Mouse (Mus musculus) intestine, embryonic 16.5 days (tissue): ENCODE data around the gene Lrrc51. TPM values are rescaled to one million over a fixed set of nuclear protein-coding genes. Genes with fewer than 3 reads are reported as not detected.

Source experiments
- ATAC-seq: fragments of 200-750 bp; cut with Nextera tagmentation; 2 replicates; pipeline ENCODE4 v1.8.0; 2017; ENCODE audit warnings: moderate TSS enrichment, moderate library complexity
- H3K27ac ChIP-seq: fragments of 300-500 bp; sonication (generic); 2 replicates; pipeline ENCODE4 v1.5.1; 2014; ENCODE audit warnings: mild to moderate bottlenecking, low read length
- H3K27me3 ChIP-seq: fragments of 300-500 bp; sonication (generic); replicated peaks from 2 replicates; pipeline ENCODE4 v1.6.1; 2014; ENCODE audit warnings: low read length, control low read depth, mixed read lengths; ENCODE audit not compliant: control insufficient read depth, insufficient read depth
- H3K36me3 ChIP-seq: fragments of 300-500 bp; sonication (generic); 2 replicates; pipeline ENCODE4 v1.6.1; 2014; ENCODE audit warnings: low read length, control low read depth; ENCODE audit not compliant: control insufficient read depth, insufficient read depth
- H3K4me1 ChIP-seq: fragments of 300-500 bp; sonication (generic); 2 replicates; pipeline ENCODE4 v1.6.1; 2014; ENCODE audit warnings: low read length, control low read depth, mixed read lengths; ENCODE audit not compliant: control insufficient read depth, insufficient read depth
- H3K4me2 ChIP-seq: fragments of 300-500 bp; sonication (generic); 2 replicates; pipeline ENCODE4 v1.6.1; 2014; ENCODE audit warnings: low read depth, low read length, control low read depth
- H3K4me3 ChIP-seq: fragments of 300-500 bp; sonication (generic); 2 replicates; pipeline ENCODE4 v1.5.1; 2014; ENCODE audit warnings: mild to moderate bottlenecking, low read length
- H3K9ac ChIP-seq: fragments of 300-500 bp; sonication (generic); 2 replicates; pipeline ENCODE4 v1.6.1; 2014; ENCODE audit warnings: low read depth, low read length
- H3K9me3 ChIP-seq: fragments of 300-500 bp; sonication (generic); 2 replicates; pipeline ENCODE4 v1.6.1; 2016; ENCODE audit warnings: low read length, control low read depth; ENCODE audit not compliant: control insufficient read depth
- WGBS: fragments of 180-500 bp; shearing (Covaris S2); extraction: QIAGEN DNeasy Blood & Tissue Kit; methylation state at CpG from one replicate; pipeline ENCODE4 v1.1.7; 2014; 5-methylcytosine and 5-hydroxymethylcytosine counted together
- polyA plus RNA-seq: library from polyadenylated mRNA; unstranded; fragments of >200 nt; fragmentation: Nextera tagmentation; extraction: Ambion mirVana; gene quantifications from 2 replicates; pipeline ENCODE4 v1.2.1, GENCODE M21; 2015

Lrrc51 gene
- polyA plus RNA-seq, 1 experiment from 2014 or later: 10.1 TPM

DNA sequence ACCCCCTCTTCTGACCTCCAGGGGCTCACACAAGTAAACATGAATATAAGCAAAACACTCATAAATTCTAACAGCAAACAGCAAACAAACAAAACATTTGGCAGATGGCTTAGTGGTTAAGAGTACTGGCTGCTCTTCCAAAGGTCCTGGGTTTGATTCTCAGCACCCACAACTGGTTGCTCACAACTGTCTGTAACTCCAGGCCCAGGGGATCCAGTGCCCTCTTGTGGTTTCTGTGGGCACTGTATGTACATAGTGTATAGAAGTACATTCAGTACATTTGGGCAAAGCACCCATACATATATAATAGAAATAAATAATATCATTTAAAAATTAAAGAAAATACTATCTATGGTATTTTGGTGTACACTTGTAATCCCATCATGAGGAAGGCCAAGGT lies 30.8 kb downstream of the Lrrc51 start:
- Histone ChIP-seq H3K27ac (no peak overlapping the region), H3K27me3 (no peaks in the 10 kb centered on the region), H3K4me1 (peaks cover 14% of the 10 kb centered on the region), H3K9me3 (no peaks in the 10 kb centered on the region), H3K4me2 (no peak overlapping the region), H3K4me3 (no peak overlapping the region), H3K36me3 (no peaks in the 10 kb centered on the region), H3K9ac (no peak overlapping the region)
- no peak for ATAC-seq

DNA sequence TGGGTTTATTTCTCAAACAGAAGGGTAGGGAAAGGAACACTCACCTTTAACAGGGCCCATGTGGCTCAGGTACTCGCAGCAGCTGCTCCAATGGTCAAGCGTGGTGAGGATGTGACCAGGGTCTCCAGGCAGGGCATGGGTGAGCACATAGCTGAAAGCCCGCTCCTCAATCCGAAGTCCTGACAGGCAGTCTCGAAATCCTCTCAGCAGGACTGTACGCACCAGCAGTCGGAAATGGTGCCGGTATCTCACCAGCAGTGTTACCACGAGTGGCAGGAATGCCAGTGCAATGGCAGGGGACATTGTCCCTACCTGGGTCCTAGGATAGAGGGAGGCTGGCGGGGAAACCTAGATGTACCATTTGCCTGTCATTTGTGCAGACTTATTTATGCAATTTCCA lies 31.7 kb downstream of the Lrrc51 start:
- Histone ChIP-seq H3K27me3 (no peaks in the 10 kb centered on the region), H3K9me3 (no peaks in the 10 kb centered on the region), H3K36me3 (no peaks in the 10 kb centered on the region), H3K9ac (no peak overlapping the region), H3K4me3 (no peak overlapping the region), H3K4me2 (no peak overlapping the region), H3K4me1 (peaks cover 9% of the 10 kb centered on the region), H3K27ac (no peak overlapping the region)
- no peak for ATAC-seq
- WGBS: 93% methylated on average over 10 of the region's 10 CpGs

DNA sequence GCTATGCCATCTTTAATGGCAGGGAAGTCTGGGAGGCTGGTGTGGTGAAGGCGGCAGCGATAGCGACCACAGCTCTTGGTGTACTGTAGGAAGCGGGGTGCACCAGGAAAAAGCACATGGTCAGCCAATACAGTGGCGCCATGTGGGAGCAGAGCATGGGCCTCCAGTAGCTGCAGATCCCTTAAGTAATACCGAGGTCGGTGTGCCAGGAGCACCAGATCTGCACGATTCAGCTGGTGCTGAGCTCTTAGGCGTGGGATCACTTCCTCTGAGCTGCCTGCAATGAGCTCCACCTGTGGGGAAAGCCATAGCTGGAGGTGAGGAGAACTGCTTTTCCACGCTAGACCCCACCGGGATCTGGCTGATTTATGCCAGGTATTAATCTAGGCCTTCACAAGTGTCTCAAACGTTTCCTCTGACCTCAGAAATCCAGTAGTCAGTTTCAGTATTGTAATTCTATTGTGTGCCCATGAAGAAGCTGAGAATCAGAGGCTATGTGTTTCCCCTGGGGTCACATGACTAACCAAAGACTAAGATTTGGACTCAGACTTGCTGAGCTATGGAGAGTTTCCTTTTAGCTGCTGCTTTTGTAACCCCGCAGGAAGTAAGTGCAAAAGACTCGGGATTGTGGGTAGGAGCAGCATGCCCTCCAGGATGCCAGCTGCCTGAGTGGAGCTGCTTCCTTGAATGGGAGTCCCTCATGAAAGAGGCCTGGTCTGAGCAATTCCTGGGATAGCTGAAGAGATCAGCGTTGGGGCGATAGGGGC lies 33.2 kb downstream of the Lrrc51 start:
- Histone ChIP-seq H3K9me3 (no peaks in the 10 kb centered on the region), H3K9ac (peak overlapping the region; percentile 14; the same call in 1 of the 2 replicates)
- 93% methylated on average over 16 of the region's 16 CpGs for WGBS

DNA sequence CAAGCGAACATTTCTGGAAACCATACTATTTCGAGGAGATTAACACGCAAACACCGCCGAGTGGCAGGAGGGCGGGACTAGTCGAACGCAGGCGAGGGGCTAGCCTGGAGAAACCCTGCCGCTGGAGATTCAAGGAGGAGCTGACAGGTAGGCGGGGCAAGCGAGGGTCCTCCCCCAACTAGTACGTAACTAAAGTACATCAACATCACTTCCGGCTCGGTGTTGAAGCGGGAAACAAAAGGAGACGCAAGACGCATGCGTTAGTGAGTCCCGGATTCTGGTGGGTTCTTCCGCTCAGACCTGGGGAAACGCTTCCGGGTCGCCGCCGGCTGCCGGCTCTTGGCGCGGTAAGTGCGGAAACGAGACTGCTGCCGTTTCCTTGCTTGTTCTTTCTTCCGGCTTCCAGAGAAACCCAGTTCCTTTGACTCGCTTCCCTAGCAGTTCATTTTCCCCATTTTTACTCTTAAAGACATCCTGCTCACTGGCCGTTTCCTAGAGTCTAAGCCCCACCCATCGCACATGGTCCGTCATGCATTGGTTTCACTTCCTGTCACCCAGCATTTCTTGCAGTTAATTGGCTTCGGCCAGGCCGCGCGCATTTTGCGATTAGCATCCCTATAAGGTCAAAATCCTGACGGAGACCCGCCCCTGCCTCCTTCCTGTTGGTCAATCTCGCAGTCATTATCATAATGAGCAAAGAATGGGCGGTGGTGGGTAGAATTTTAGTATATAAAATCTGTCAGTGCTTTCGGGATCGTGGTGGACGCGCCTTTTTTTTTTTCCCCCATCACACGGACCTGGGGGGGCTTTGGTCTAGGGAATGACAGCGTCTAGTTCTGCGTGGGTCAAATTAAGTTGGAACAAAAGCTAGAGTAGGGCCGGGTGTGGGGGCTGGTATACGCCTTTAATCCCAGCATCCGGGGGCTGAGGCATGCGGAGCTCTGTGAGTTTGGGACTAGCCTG lies 37.3 kb downstream of the Lrrc51 start:
- ATAC-seq: peak; percentile 99
- H3K4me3 ChIP-seq: peak overlapping the region; percentile 67
- H3K27ac ChIP-seq: peak overlapping the region; percentile 87
- no peaks in the 10 kb centered on the region for H3K27me3 ChIP-seq
- H3K36me3 ChIP-seq: no peaks in the 10 kb centered on the region
- no peaks in the 10 kb centered on the region for H3K9me3 ChIP-seq
- H3K4me2 ChIP-seq: peak overlapping the region; percentile 61
- WGBS: under 1% methylated on average over 57 of the region's 57 CpGs
- H3K9ac ChIP-seq: peak overlapping the region; percentile 69
- no peaks in the 10 kb centered on the region; the same call in 1 of the 2 replicates for H3K4me1 ChIP-seq

More for the DNA sequence above, 33.2 kb downstream of the Lrrc51 start:
- no peak overlapping the region for H3K4me3 ChIP-seq
- peaks cover 4% of the 10 kb centered on the region for H3K4me1 ChIP-seq
- no peak overlapping the region for H3K4me2 ChIP-seq
- ATAC-seq: no peak
- H3K27ac ChIP-seq: no peak overlapping the region
- H3K36me3 ChIP-seq: no peaks in the 10 kb centered on the region
- no peaks in the 10 kb centered on the region for H3K27me3 ChIP-seq

DNA sequence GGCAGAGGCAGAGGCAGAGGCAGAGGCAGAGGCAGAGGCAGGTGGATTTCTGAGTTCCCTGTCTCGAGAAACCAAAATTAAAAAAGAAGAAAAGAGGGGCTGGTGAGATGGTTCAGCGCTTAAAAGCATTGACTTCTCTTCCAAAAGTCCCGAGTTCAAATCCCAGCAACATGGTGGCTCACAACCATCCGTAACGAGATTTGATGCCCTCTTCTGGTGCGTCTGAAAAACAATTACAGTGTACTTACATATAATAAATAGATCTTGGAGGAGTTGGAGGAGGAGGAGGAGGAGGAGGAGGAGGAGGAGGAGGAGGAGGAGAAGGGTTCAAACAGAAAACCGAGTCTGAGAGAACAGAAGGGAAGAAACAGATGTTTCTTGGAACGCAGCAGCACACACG lies 38.0 kb downstream of the Lrrc51 start:
- Histone ChIP-seq H3K4me3 (peak overlapping the region; percentile 67), H3K36me3 (no peaks in the 10 kb centered on the region), H3K4me2 (peak overlapping the region; percentile 39), H3K27me3 (no peaks in the 10 kb centered on the region), H3K9ac (peak overlapping the region; percentile 60), H3K9me3 (no peaks in the 10 kb centered on the region), H3K4me1 (no peaks in the 10 kb centered on the region; the same call in 1 of the 2 replicates), H3K27ac (peak overlapping the region; percentile 56)
- ATAC-seq: peak; percentile 4
- 30% methylated on average over 9 of the region's 9 CpGs for WGBS

DNA sequence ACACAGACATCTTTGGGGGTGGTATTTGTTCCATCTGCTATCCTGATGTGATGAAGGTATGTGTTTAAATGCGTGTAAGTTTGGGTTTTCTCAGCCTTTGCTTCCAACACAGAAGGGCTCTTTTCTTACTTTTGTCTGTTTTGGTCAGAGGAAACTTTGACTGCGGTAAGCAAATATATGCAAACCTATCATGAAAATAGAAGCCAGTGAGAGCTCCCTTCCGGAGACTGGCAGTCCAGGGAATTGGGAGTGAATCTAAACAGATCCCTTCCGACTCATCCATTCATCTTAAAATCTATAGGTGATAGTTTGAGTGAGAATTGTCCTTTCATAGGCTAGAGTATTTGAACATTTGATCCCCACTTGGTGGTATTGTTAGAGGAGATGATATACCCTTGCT lies 45.2 kb downstream of the Lrrc51 start:
- H3K4me3 ChIP-seq: no peak overlapping the region
- no peak overlapping the region for H3K4me2 ChIP-seq
- no peak for ATAC-seq
- no peaks in the 10 kb centered on the region for H3K4me1 ChIP-seq
- no peak overlapping the region for H3K9ac ChIP-seq
- WGBS: 84% methylated on average over 4 of the region's 4 CpGs
- H3K9me3 ChIP-seq: no peaks in the 10 kb centered on the region
- H3K27me3 ChIP-seq: no peaks in the 10 kb centered on the region
- no peaks in the 10 kb centered on the region for H3K36me3 ChIP-seq
- H3K27ac ChIP-seq: no peak overlapping the region

DNA sequence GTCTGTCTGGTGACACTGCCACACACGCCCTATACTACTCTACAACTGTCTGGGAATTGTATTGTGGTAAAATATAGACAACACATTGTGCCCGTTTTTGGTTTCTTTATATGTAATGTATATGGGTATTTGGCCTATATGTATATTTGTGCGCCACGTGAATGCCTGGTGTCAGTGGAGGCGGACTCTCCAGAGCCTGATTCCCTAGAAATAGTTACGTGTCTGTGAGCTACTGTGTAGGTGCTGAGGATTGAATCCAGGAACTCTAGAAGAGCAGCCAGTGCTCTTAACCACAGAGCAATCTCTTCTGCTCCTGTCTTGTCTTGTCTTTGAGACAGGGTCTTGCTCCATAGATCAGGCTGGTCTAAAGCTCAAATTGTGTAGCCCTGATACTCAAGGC lies 47.4 kb downstream of the Lrrc51 start:
- H3K9ac ChIP-seq: no peak overlapping the region
- WGBS: 88% methylated on average over 6 of the region's 6 CpGs
- no peak for ATAC-seq

DNA sequence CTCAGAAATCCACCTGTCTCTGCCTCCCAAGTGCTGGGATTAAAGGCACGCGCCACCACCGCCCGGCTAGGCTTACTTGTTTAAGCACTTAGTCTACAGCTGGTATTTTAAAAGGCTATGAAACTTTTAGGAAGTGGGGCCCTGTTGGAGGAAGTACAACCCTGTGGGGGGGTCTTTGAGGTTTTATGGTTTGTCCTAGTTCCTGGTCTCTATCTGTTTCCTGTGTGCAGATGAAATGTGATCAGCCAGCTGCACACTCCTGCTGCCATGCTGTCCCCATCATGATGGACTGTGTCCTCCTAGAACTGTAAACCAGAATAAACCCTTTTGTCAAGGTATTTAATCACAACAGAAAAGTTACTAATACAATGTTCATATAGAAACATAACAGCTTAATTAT lies 49.5 kb downstream of the Lrrc51 start:
- no peaks in the 10 kb centered on the region for H3K27me3 ChIP-seq
- no peak overlapping the region for H3K4me3 ChIP-seq
- no peak overlapping the region for H3K9ac ChIP-seq
- WGBS: 97% methylated on average over 4 of the region's 4 CpGs
- no peaks in the 10 kb centered on the region for H3K4me1 ChIP-seq
- H3K27ac ChIP-seq: no peak overlapping the region
- no peaks in the 10 kb centered on the region for H3K36me3 ChIP-seq
- ATAC-seq: no peak
- H3K9me3 ChIP-seq: no peaks in the 10 kb centered on the region
- H3K4me2 ChIP-seq: no peak overlapping the region

More for the DNA sequence above, 47.4 kb downstream of the Lrrc51 start:
- no peak overlapping the region for H3K4me2 ChIP-seq
- H3K27ac ChIP-seq: no peak overlapping the region
- no peak overlapping the region for H3K4me3 ChIP-seq
- H3K4me1 ChIP-seq: no peaks in the 10 kb centered on the region
- H3K9me3 ChIP-seq: no peaks in the 10 kb centered on the region
- H3K27me3 ChIP-seq: no peaks in the 10 kb centered on the region
- no peaks in the 10 kb centered on the region for H3K36me3 ChIP-seq

DNA sequence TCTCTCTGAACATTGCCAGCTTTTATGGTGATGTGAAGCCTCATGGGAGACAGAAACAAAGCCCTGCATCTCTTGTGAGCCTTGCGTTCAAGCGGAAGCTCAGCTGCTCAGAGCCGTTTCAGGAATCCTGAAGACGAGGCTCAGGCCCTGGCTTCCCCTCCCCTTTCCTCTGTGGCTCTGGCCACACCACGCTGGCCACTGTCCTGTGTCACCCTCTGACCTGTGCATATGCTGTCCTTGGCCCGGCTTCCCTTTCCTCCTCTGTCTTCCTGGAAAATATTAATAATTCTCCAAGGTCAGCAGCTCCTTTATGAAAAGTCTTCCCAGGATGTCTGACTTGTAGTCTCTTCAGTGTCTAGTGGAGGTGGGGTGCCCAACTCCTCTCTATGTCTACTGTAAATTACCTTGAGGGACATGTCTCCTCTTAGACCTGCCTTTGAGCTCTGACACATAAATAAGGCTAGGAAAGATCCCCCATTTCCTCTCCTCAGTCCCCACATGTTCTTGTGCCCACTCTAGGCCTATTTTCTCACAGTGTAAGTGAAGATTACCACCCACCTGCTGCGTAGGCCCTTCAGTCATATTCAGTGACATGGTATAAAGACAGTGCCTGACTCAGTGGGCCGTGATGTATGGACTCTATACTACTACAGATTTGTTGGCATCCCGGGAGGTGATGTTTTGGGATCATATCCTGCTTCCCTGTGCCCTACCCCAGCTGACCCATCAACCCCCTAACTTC lies 51.1 kb downstream of the Lrrc51 start:
- WGBS: 65% methylated on average over 9 of the region's 9 CpGs
- H3K9me3 ChIP-seq: no peaks in the 10 kb centered on the region
- H3K27ac ChIP-seq: no peak overlapping the region

More for the DNA sequence above, 51.1 kb downstream of the Lrrc51 start:
- Histone ChIP-seq H3K36me3 (no peaks in the 10 kb centered on the region), H3K4me3 (no peak overlapping the region), H3K4me2 (no peak overlapping the region), H3K9ac (no peak overlapping the region), H3K27me3 (no peaks in the 10 kb centered on the region), H3K4me1 (no peaks in the 10 kb centered on the region)
- no peak for ATAC-seq
